ENCODE assay signal across 31 mouse cellular contexts in genomic region chr4:117354651-117355050, GRCm38 (mm10).
DNase-seq lines count a peak whose midpoint lies in the region; ATAC-seq and TF ChIP-seq lines count a peak whose summit lies in the region.
"Had no signal": no experiment of that assay in that cellular context is flagged by ENCODE, and none has a peak within 500 bp of the region (broad histone marks: within the 10 kb centered on the region; RNA-seq: fewer than 3 reads in every experiment).

No protein-coding gene starts in this region.

- H3K9ac ChIP-seq in midbrain, embryonic 15.5 days, result no peak overlapping the region
- no peak overlapping the region for H3K9ac ChIP-seq in limb, embryonic 13.5 days
- H3K9ac ChIP-seq: embryonic facial prominence, embryonic 13.5 days; forebrain, embryonic 12.5 days; forebrain, embryonic 15.5 days; heart, embryonic 12.5 days; heart, embryonic 15.5 days; hindbrain, embryonic 14.5 days had no signal

- 74% methylated on average over 6 of the region's 6 CpGs for WGBS in midbrain, embryonic 10.5 days
- WGBS in midbrain, embryonic 15.5 days, result 74% methylated on average over 6 of the region's 6 CpGs
- WGBS in limb, embryonic 13.5 days, result 68% methylated on average over 6 of the region's 6 CpGs
- WGBS in hindbrain, embryonic 10.5 days, result 72% methylated on average over 6 of the region's 6 CpGs

- TF ChIP-seq CTCF in gastrocnemius, adult 2 months (IDR thresholded peaks at IDR 0.05), result no peak

- H3K4me2 ChIP-seq in midbrain, embryonic 15.5 days, result no peak overlapping the region
- no peak overlapping the region for H3K4me2 ChIP-seq in limb, embryonic 13.5 days (replicated peaks)
- H3K4me2 ChIP-seq: embryonic facial prominence, embryonic 13.5 days; forebrain, embryonic 12.5 days; forebrain, embryonic 15.5 days; heart, embryonic 12.5 days; heart, embryonic 15.5 days; hindbrain, embryonic 14.5 days had no signal

- no peak for DNase-seq in gastrocnemius, adult 2 months
- DNase-seq in gastrocnemius, adult 8-10 months (ENCODE audit: low spot score in 2 of 2), result no peak
- no peak for DNase-seq in midbrain, embryonic 10.5 days (ENCODE audit: low spot score)
- no peak for DNase-seq in hindbrain, embryonic 10.5 days (ENCODE audit: low spot score)
- no peak for DNase-seq in left cerebral cortex, adult 8-10 months (ENCODE audit: low spot score in 2 of 2)
- DNase-seq: adrenal gland, postnatal 10 days; adrenal gland, postnatal 36 days; B cell, adult 2 months; cerebellum, adult 11 months; cerebellum, adult 2 months; cerebellum, adult 9-11 months; cerebellum, postnatal 25 days; embryo, embryonic 11 days; gastrocnemius, postnatal 25 days; heart, adult 18-20 months; heart, postnatal 10 days; heart, postnatal 36 days had no signal

- H3K27me3 ChIP-seq in midbrain, embryonic 10.5 days (ENCODE audit: low read depth, poor library complexity, severe bottlenecking), result peaks cover 100% of the 10 kb centered on the region
- peaks cover 60% of the 10 kb centered on the region for H3K27me3 ChIP-seq in midbrain, embryonic 15.5 days (replicated peaks)
- H3K27me3 ChIP-seq in limb, embryonic 13.5 days, result peaks cover 3% of the 10 kb centered on the region; the same call in 1 of the 2 replicates
- H3K27me3 ChIP-seq in hindbrain, embryonic 10.5 days (ENCODE audit: insufficient read depth, poor library complexity, severe bottlenecking), result peaks cover 95% of the 10 kb centered on the region
- H3K27me3 ChIP-seq: forebrain, embryonic 15.5 days; Patski had no signal

- no peaks in the 10 kb centered on the region for H3K9me3 ChIP-seq in midbrain, embryonic 10.5 days (replicated peaks)
- no peaks in the 10 kb centered on the region for H3K9me3 ChIP-seq in midbrain, embryonic 15.5 days
- no peaks in the 10 kb centered on the region for H3K9me3 ChIP-seq in limb, embryonic 13.5 days
- H3K9me3 ChIP-seq in hindbrain, embryonic 10.5 days, result no peaks in the 10 kb centered on the region
- H3K9me3 ChIP-seq: embryonic facial prominence, embryonic 10.5 days; embryonic facial prominence, embryonic 13.5 days; forebrain, embryonic 12.5 days; forebrain, embryonic 15.5 days; G1E; heart, embryonic 12.5 days; heart, embryonic 15.5 days had no signal

- no peaks in the 10 kb centered on the region for H3K36me3 ChIP-seq in midbrain, embryonic 10.5 days
- no peaks in the 10 kb centered on the region for H3K36me3 ChIP-seq in midbrain, embryonic 15.5 days (replicated peaks)
- no peaks in the 10 kb centered on the region for H3K36me3 ChIP-seq in limb, embryonic 13.5 days
- H3K36me3 ChIP-seq in hindbrain, embryonic 10.5 days, result no peaks in the 10 kb centered on the region
- H3K36me3 ChIP-seq: embryonic facial prominence, embryonic 10.5 days; embryonic facial prominence, embryonic 13.5 days; forebrain, embryonic 12.5 days; forebrain, embryonic 15.5 days; G1E; heart, embryonic 12.5 days; heart, embryonic 15.5 days had no signal

- peak overlapping the region; percentile 40; the same call in 1 of the 2 replicates for H3K27ac ChIP-seq in gastrocnemius, adult 2 months
- 0 out of 2 replicates have a peak overlapping the region, but pooled peaks have one; percentile 28 for H3K27ac ChIP-seq in midbrain, embryonic 10.5 days (replicated peaks)
- no peak overlapping the region for H3K27ac ChIP-seq in midbrain, embryonic 15.5 days
- peak overlapping the region; percentile 10; the same call in 1 of the 2 replicates for H3K27ac ChIP-seq in limb, embryonic 13.5 days
- no peak overlapping the region for H3K27ac ChIP-seq in hindbrain, embryonic 10.5 days
- H3K27ac ChIP-seq: embryonic facial prominence, embryonic 10.5 days; embryonic facial prominence, embryonic 13.5 days; forebrain, embryonic 12.5 days; forebrain, embryonic 15.5 days; heart, embryonic 15.5 days; hindbrain, embryonic 14.5 days; hindbrain, postnatal 0 days had no signal

- ATAC-seq in midbrain, embryonic 15.5 days (replicated peaks), result no peak
- no peak for ATAC-seq in limb, embryonic 13.5 days (ENCODE audit: low FRiP score, low read depth)
- ATAC-seq: forebrain, embryonic 15.5 days; hindbrain, postnatal 0 days; inflammation-experienced regulatory T-cells, adult 6 months; Patski had no signal

- H3K4me1 ChIP-seq in midbrain, embryonic 10.5 days, result peaks cover 68% of the 10 kb centered on the region
- H3K4me1 ChIP-seq in midbrain, embryonic 15.5 days, result peaks cover 5% of the 10 kb centered on the region
- H3K4me1 ChIP-seq in limb, embryonic 13.5 days, result peaks cover 83% of the 10 kb centered on the region
- H3K4me1 ChIP-seq in hindbrain, embryonic 10.5 days (replicated peaks), result peaks cover 55% of the 10 kb centered on the region
- H3K4me1 ChIP-seq: forebrain, embryonic 15.5 days had no signal

- intact Hi-C loops in gastrocnemius, adult 2 months (cut with DNase I), result no loop called here

- H3K4me3 ChIP-seq in gastrocnemius, adult 2 months, result no peak overlapping the region
- no peak overlapping the region for H3K4me3 ChIP-seq in midbrain, embryonic 10.5 days
- H3K4me3 ChIP-seq in midbrain, embryonic 15.5 days, result no peak overlapping the region
- H3K4me3 ChIP-seq in limb, embryonic 13.5 days, result no peak overlapping the region
- no peak overlapping the region for H3K4me3 ChIP-seq in hindbrain, embryonic 10.5 days
- H3K4me3 ChIP-seq: embryonic facial prominence, embryonic 10.5 days; embryonic facial prominence, embryonic 13.5 days; erythroblast, embryonic 14.5 days; forebrain, embryonic 12.5 days; forebrain, embryonic 15.5 days; heart, embryonic 12.5 days; heart, embryonic 15.5 days had no signal

Comparison
In these comparisons a context has a peak if more than half of its experiments do, and no peak if none do; other contexts are left out.
1. H3K27ac ChIP-seq: peak in gastrocnemius, adult 2 months (single experiment), midbrain, embryonic 10.5 days (single experiment) and limb, embryonic 13.5 days (single experiment); none in midbrain, embryonic 15.5 days (single experiment) and hindbrain, embryonic 10.5 days (single experiment).